Mouse (Mus musculus) embryonic fibroblast, embryonic 13.5 days (primary cell): ENCODE results near the gene Gtf2a2.

Experiments used
- CTCF ChIP-seq: IDR thresholded peaks from 2 replicates; pipeline ENCODE4 v1.5.1; 2011; ENCODE audit warnings: mild to moderate bottlenecking, control low read depth, low read length, moderate library complexity, borderline replicate concordance; ENCODE audit not compliant: insufficient read depth
- POLR2A ChIP-seq: IDR thresholded peaks from 2 replicates; pipeline ENCODE4 v1.6.1; 2011; ENCODE audit warnings: low read depth, mild to moderate bottlenecking, control low read depth, low read length, moderate library complexity

DNA sequence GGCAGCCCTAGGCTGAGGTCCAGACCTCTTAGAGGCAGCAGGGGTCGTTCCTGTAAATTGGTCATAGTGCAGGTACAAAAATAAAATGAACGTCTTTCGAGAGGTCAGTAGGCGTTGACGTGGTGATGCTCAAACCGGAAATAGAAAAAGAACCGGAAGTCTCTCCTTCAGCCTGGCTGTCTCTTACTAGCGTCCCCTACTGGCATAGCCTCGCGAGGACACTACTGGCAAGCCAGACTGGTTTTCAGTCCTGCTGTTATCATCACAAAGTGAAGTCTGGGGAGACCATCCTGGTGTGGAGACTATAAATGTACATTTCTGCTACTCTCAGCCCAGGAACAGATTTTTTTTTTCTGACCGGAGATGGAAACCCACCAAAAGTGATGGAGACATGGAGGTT is 28.2 kb downstream of the Gtf2a2 start:
- no peak for TF ChIP-seq CTCF
- TF ChIP-seq POLR2A = no peak
